Mouse (Mus musculus): ENCODE measurements around the gene Mcur1. TPM values are rescaled to one million over a fixed set of nuclear protein-coding genes. Genes with fewer than 3 reads are reported as not detected.

The Mcur1 gene
- total RNA-seq, 4 experiments from 2014 or later, result 28.4 to 44.0 (median 34.8) TPM

Other genes starting within 250 kb of the Mcur1 start
- gene Sirt5, start 194.7 kb downstream of the Mcur1 start, total RNA-seq (2022), result 10 to 100 TPM; 23.6 to 29.9 (median 28.8) TPM
- 100 to 1,000 TPM in 3 of 4 experiments, 10 to 100 TPM in 1; 85.3 to 121 (median 112) TPM for gene Nol7, start 161.8 kb downstream of the Mcur1 start, total RNA-seq (2022)
- 10 to 100 TPM; 55.1 to 70.8 (median 61.1) TPM for gene Ranbp9, start 78.9 kb downstream of the Mcur1 start, total RNA-seq (2022)
- gene Rnf182, start 55.5 kb upstream of the Mcur1 start, total RNA-seq (2022), result 1 to 10 TPM in 2 of 4 experiments, under 1 TPM in 2; 0.23 to 1.3 (median 0.79) TPM
- 1 to 10 TPM; 2.2 to 5.8 (median 3.8) TPM for gene Cd83, start 224.6 kb upstream of the Mcur1 start, total RNA-seq (2022)

All from adrenal gland, adult 8-10 months (tissue).